Mouse (Mus musculus): ENCODE results near the gene Mia. TPM values are rescaled to one million over a fixed set of nuclear protein-coding genes. Genes with fewer than 3 reads are reported as not detected.
A peak's percentile ranks its signal among the peaks of the same experiment; 100 is the strongest.

The Mia gene
- polyA plus RNA-seq, 1 experiment from 2014 or later = not detected

- ChIA-PET POLR2A (no interaction called here), CTCF (no interaction called here)
- H3K27me3 ChIP-seq = no peaks in the 10 kb centered on the region
- no peak for TF ChIP-seq CTCF (IDR thresholded peaks at IDR 0.05)
- in situ Hi-C loops (cut with MboI; ENCODE audit: low pct_unique_long_range_greater_than_20kb) = no loop called here
- DNase-seq (ENCODE audit: low read depth, low spot score) (no peak), ATAC-seq (no peak)
Observed at GRCm38 (mm10) chr7:27212626-27213025, 31.7 kb upstream of the Mia start.

DNA sequence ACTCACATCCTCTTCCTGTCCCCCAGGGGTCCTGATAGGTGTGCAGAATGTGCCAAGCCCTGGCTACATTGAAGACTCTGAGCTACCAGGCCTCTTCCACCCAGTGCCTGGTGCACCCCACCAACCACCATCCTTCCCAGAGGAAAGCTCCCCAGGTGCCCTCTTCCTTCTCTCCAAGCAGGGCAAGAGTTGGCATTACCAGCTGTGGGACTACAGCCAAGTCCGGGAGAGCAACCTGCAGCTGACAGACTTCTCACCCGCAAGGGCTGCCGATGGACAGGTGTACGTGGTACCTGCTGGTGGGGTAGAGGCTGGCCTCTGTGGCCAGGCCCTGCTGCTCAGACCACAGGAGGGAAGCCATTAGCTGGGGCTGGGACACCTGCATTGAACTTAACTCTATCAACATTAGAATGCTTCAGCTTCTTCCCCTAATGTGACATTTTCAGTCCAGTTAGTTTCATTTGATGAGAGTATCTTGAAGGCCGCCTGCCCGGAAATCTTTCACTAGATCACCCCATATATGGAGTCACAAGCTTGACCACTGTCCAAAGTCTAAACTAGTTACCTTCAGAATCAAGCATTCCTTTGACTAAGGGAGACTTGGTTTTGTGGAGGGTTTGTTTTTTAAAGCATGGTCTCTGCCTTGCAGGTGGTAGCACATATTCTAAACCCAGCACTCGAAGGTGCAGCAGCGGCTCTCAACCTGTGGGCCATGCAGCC, 22.9 kb upstream of the Mia start:
- in situ Hi-C loops (cut with MboI; ENCODE audit: low pct_unique_long_range_greater_than_20kb) = no loop called here
- H3K27me3 ChIP-seq = no peaks in the 10 kb centered on the region
- POLR2A ChIA-PET = no interaction called here
- no peak for TF ChIP-seq CTCF (IDR thresholded peaks at IDR 0.05)
- ATAC-seq (no peak), DNase-seq (ENCODE audit: low read depth, low spot score) (no peak)
- CTCF ChIA-PET = interaction anchor here (0.9 kb wide), 1 partner anchor 10 kb away, joined by 3 read pairs; no protein-coding TSS in a partner anchor

GRCm38 (mm10) chr7:27198779-27199178, 17.8 kb upstream of the Mia start:
- CTCF ChIA-PET = interaction anchor here (1.7 kb wide), 1 partner anchor 11 kb away, joined by 4 read pairs; no protein-coding TSS in a partner anchor
- DNase-seq (ENCODE audit: low read depth, low spot score) = no peak
- no peaks in the 10 kb centered on the region for H3K27me3 ChIP-seq
- POLR2A ChIA-PET = interaction anchor here (1.2 kb wide), 1 partner anchor 10 kb away, joined by 3 read pairs; no protein-coding TSS in a partner anchor
- TF ChIP-seq CTCF (IDR thresholded peaks at IDR 0.05) = no peak
- in situ Hi-C loops (cut with MboI; ENCODE audit: low pct_unique_long_range_greater_than_20kb) = loop anchor here (25.0 kb wide), 1 partner anchor 289 kb away; the partner anchor contains the start of genes Prx and Sertad1
- ATAC-seq = no peak

DNA sequence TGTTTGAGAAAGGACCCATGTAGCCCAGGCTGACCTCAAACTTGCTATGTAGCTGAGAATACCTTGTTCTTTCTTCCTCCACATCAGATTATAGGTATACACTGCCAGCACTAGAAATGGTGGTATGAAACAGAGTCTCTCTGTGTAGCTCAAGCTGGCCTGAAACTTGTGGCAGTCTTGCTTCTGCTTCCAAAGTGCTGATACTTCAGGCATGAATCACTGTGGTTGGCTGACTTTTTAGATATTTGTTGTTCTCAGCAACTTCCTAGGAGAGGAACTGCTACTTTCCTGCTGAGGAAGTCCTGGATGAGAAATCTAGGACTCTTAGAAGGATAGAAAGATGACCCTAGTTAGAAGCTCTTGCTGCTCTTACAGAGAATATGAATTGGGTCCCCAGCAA, 17.4 kb upstream of the Mia start:
- ChIA-PET CTCF (interaction anchor here (1.7 kb wide), 1 partner anchor 11 kb away, joined by 4 read pairs; no protein-coding TSS in a partner anchor), POLR2A (interaction anchor here (1.2 to 1.5 kb wide), 2 partner anchors 10 to 33 kb away, joined by 3 read pairs; no protein-coding TSS in a partner anchor)
- DNase-seq (ENCODE audit: low read depth, low spot score) (no peak), ATAC-seq (no peak)
- H3K27me3 ChIP-seq = no peaks in the 10 kb centered on the region
- in situ Hi-C loops (cut with MboI; ENCODE audit: low pct_unique_long_range_greater_than_20kb) = loop anchor here (25.0 kb wide), 1 partner anchor 289 kb away; the partner anchor contains the start of genes Prx and Sertad1
- no peak for TF ChIP-seq CTCF (IDR thresholded peaks at IDR 0.05)

DNA sequence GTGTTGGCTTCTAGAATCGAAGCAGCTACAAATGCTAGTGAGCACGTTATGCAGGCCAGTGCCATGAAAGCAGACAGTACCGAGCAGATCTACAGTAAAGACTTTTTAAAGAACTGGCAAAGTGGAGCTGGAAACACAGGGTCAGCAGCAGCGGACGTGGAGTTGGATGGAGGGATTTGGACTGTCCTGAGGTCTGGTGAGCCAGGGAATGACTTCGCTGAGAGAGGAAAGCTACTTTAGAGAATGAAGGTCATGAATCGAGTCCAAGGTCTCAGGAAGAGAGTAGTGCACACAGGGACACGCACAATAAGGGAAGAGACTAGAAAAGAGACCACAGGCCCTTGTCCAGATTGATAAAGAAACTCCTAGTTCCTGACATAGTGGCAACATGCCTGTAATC, 16.7 kb upstream of the Mia start:
- in situ Hi-C loops (cut with MboI; ENCODE audit: low pct_unique_long_range_greater_than_20kb) = loop anchor here (25.0 kb wide), 1 partner anchor 290 kb away; the partner anchor contains the start of genes Prx and Sertad1
- TF ChIP-seq CTCF (IDR thresholded peaks at IDR 0.05) = no peak
- ChIA-PET CTCF (no interaction called here), POLR2A (interaction anchor here (1.2 to 1.5 kb wide), 2 partner anchors 11 to 34 kb away, joined by 3 read pairs; no protein-coding TSS in a partner anchor)
- DNase-seq (ENCODE audit: low read depth, low spot score) (no peak), ATAC-seq (no peak)
- no peaks in the 10 kb centered on the region for H3K27me3 ChIP-seq

GRCm38 (mm10) chr7:27197136-27197535, 16.2 kb upstream of the Mia start:
- DNase-seq (ENCODE audit: low read depth, low spot score) (no peak), ATAC-seq (no peak)
- TF ChIP-seq CTCF (IDR thresholded peaks at IDR 0.05) = no peak
- POLR2A ChIA-PET = interaction anchor here (1.5 kb wide), 1 partner anchor 34 kb away, joined by 3 read pairs; no protein-coding TSS in a partner anchor
- CTCF ChIA-PET = no interaction called here
- H3K27me3 ChIP-seq = no peaks in the 10 kb centered on the region
- in situ Hi-C loops (cut with MboI; ENCODE audit: low pct_unique_long_range_greater_than_20kb) = loop anchor here (25.0 kb wide), 1 partner anchor 290 kb away; the partner anchor contains the start of genes Prx and Sertad1

DNA sequence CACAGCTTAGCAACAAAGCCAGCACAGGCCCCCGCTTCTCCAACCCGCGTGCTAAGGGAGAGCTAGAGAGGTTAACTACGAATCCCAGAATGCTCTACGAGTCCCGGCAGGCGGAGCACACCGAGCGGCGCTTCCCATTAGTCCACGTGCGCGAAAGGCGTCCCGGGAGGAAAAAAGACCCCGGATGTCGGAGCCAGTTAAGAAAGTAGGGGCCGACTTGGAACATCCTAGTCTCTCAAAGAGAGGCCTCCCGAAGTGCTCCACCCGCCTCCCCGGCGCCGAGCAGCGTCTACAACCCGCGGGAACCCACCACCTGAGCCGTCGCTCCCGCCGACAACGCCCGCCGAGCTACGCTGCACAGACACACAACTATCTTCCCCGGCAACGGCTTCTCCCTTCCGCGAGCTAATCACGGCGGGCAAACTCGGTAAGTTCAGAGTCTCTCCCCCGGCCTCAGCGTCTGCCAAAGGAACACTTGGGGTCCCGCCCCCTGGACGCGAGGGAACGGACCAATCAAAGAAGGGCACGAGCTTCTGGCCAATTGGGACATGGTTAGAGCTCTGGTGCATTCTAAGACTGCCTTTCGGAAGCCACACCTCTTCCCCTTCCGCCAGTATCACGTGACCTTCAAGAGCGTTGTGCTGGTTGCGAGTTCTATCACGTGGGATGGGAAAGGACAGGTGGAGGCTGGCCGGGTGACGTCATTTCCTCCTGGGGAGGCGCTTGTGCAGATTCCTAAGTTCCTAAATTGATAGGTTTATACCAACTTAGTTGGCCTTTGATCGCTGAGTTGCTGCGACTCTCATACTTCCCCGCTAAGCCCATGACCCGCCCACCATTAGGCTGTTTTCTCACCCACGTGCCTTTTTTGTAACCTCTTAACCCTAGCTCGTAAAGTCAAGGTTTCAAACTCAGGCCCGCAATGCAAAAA, 15.0 kb upstream of the Mia start, which contains the start of the genes BC024978 and Snrpa:
BC024978 (plus strand) TSS at position 101 of the 931 bp plus-strand sequence.
Snrpa (minus strand) TSS at position 591 of the 931 bp plus-strand sequence.
- CTCF ChIA-PET = interaction anchor here (1.1 kb wide), 1 partner anchor 35 kb away, joined by 4 read pairs; no protein-coding TSS in a partner anchor
- no peaks in the 10 kb centered on the region for H3K27me3 ChIP-seq
- ATAC-seq (peak; percentile 98), DNase-seq (ENCODE audit: low read depth, low spot score) (peak; percentile 94)
- in situ Hi-C loops (cut with MboI; ENCODE audit: low pct_unique_long_range_greater_than_20kb) = loop anchor here (25.0 kb wide), 1 partner anchor 291 kb away; the partner anchor contains the start of genes Prx and Sertad1
- POLR2A ChIA-PET = no interaction called here
- no peak for TF ChIP-seq CTCF (IDR thresholded peaks at IDR 0.05)

DNA sequence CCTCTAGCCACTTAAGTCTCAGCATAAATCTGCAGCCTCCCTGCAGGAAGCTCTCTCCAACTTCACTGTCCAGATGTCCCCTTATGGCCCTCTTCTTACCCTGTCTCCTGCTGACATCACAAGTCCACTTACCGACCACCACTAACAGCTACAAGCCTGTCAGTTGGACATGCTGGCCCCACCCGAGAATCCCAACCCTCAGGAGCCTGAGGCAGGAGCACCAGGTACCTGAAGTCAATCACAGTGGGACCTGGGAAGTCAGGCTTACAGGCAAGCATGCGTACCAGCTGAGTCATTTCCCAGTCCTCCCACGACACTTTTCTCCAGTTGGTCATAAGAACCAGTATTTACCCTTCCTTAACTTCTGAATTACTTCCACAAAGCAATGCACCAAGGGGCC, 12.8 kb upstream of the Mia start:
- DNase-seq (ENCODE audit: low read depth, low spot score) (no peak), ATAC-seq (no peak)
- ChIA-PET CTCF (interaction anchor here (2.2 kb wide), 1 partner anchor 15 kb away, joined by 9 read pairs; the partner anchor contains the start of gene Rab4b), POLR2A (no interaction called here)
- H3K27me3 ChIP-seq = no peaks in the 10 kb centered on the region
- TF ChIP-seq CTCF (IDR thresholded peaks at IDR 0.05) = no peak
- in situ Hi-C loops (cut with MboI; ENCODE audit: low pct_unique_long_range_greater_than_20kb) = loop anchor here (25.0 kb wide), 1 partner anchor 294 kb away; the partner anchor contains the start of genes Prx and Sertad1

DNA sequence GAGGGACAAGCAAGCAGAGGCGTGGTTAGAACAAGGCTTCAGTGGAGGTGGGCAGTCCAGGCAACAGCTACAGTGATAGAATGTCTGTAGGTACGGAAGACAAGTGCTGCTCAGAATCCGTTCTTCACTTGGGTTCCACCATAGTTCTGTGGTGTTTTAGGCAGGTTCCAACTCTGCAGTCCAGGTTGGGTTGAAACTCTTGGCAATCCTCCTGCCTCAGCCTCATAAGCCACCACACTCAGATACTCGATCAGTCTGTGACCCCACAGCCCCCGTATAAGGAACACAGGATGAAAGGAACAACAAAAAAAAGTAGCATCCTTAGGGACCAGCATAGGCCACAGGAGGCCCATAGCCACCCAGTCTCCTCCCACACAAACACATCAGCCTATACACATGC, 11.5 kb upstream of the Mia start:
- TF ChIP-seq CTCF (IDR thresholded peaks at IDR 0.05) = no peak
- POLR2A ChIA-PET = no interaction called here
- no peaks in the 10 kb centered on the region for H3K27me3 ChIP-seq
- CTCF ChIA-PET = interaction anchor here (2.2 kb wide), 1 partner anchor 14 kb away, joined by 9 read pairs; the partner anchor contains the start of gene Rab4b
- in situ Hi-C loops (cut with MboI; ENCODE audit: low pct_unique_long_range_greater_than_20kb) = loop anchor here (25.0 kb wide), 1 partner anchor 295 kb away; the partner anchor contains the start of genes Prx and Sertad1
- DNase-seq (ENCODE audit: low read depth, low spot score) (no peak), ATAC-seq (no peak)
